Mouse (Mus musculus) C2C12 (cell line): Measurements from ENCODE around the gene Xxylt1.

Source experiments
- CTCF ChIP-seq: IDR thresholded peaks from one replicate; pipeline ENCODE4 v1.5.1; 2011; ENCODE audit not compliant: control insufficient read depth, insufficient read depth, insufficient read length
- USF1 ChIP-seq: IDR thresholded peaks from one replicate; pipeline ENCODE4 v1.6.1; 2011; ENCODE audit warnings: low read depth, mild to moderate bottlenecking, control low read depth, moderate library complexity

GRCm38 (mm10) chr16:30956141-30956540 is 125.1 kb downstream of the Xxylt1 start:
- TF ChIP-seq CTCF (no peak), USF1 (no peak)
